Mouse (Mus musculus) midbrain, embryonic 10.5 days (tissue): Measurements from ENCODE around the gene Col5a3. TPM values are rescaled to one million over a fixed set of nuclear protein-coding genes. Genes with fewer than 3 reads are reported as not detected.
"Not testable (repeated sequence)": the region's sequence is repeated elsewhere in the genome, so short reads cannot be mapped to it uniquely, and the experiment has no call there.

Source experiments
- DNase-seq: peaks from one replicate; pipeline ENCODE4 v3.0.0-alpha.2; 2017; ENCODE audit warnings: low spot score
- H3K27ac ChIP-seq: fragments of 300-500 bp; sonication (generic); replicated peaks from 2 replicates; pipeline ENCODE4 v1.5.1; 2016; ENCODE audit warnings: mild to moderate bottlenecking
- H3K27me3 ChIP-seq: fragments of 300-500 bp; sonication (generic); 2 replicates; pipeline ENCODE4 v1.6.1; 2016; ENCODE audit warnings: low read depth, mild to moderate bottlenecking; ENCODE audit not compliant: poor library complexity, severe bottlenecking
- H3K36me3 ChIP-seq: fragments of 300-500 bp; sonication (generic); 2 replicates; pipeline ENCODE4 v1.6.1; 2016; ENCODE audit warnings: mild to moderate bottlenecking, moderate library complexity
- H3K4me1 ChIP-seq: fragments of 300-500 bp; sonication (generic); 2 replicates; pipeline ENCODE4 v1.6.1; 2016
- H3K4me3 ChIP-seq: fragments of 300-500 bp; sonication (generic); 2 replicates; pipeline ENCODE4 v1.5.1; 2016; ENCODE audit warnings: mild to moderate bottlenecking, moderate library complexity
- H3K9me3 ChIP-seq: fragments of 300-500 bp; sonication (generic); replicated peaks from 2 replicates; pipeline ENCODE4 v1.6.1; 2016; ENCODE audit warnings: mild to moderate bottlenecking
- WGBS: fragments of 180-500 bp; shearing (Covaris S2); methylation state at CpG from one replicate; pipeline ENCODE4 v1.1.7; 2016; 5-methylcytosine and 5-hydroxymethylcytosine counted together
- polyA plus RNA-seq: library from polyadenylated mRNA; unstranded; fragments of >200 nt; fragmentation: Nextera tagmentation; extraction: Ambion mirVana; gene quantifications from 2 replicates; pipeline ENCODE4 v1.2.1, GENCODE M21; 2016

The Col5a3 gene
- 0.60 TPM in 2 replicates for polyA plus RNA-seq

DNA sequence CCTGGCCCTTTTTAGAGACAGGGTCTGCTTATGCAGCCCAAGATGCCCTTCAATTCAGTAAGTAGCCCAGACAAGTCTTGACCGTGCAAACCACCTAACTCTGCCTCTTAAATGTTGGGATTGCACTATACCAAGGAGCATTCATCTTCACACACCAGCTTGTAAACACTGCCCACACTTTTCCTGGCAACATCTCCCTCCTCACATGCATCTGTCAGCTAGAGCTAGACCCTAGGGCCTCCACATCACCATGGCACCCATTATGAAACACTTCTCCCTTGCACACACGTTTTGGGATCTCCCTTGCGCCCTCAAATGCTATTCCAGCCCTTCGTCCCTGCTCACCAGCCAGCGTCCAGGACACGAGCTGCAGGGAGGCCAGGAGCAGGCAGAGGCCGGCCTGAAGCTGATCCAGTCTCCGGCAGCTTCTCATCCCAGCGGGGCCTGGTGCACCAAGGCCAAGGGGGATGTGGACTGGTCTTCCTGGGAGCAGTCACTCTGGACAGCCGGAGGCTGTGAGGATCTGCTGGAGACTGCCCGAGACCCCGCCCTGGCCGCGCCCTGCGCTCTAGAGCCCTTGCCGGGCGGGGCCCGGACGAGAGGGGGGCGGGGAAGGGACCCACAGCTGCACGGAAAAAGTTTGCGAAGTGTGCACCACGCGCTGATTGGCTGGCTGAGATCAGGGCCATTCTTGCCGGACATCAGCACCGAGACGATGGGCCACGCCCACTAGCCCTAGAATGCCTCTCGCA lies at the start of gene Col5a3:
TSS of gene Col5a3 (minus strand) at position 547 of the 752 bp plus-strand sequence.
- H3K27me3 ChIP-seq: peaks cover 30% of the 10 kb centered on the region
- H3K36me3 ChIP-seq: no peaks in the 10 kb centered on the region
- H3K27ac ChIP-seq: peak within 1 kb of the TSS; percentile 60
- peaks cover 24% of the 10 kb centered on the region for H3K4me1 ChIP-seq
- peak within 1 kb of the TSS; percentile 48 for H3K4me3 ChIP-seq
- peak; percentile 72 for DNase-seq
- no peaks in the 10 kb centered on the region for H3K9me3 ChIP-seq
- 5% methylated on average over 29 of the region's 29 CpGs for WGBS

DNA sequence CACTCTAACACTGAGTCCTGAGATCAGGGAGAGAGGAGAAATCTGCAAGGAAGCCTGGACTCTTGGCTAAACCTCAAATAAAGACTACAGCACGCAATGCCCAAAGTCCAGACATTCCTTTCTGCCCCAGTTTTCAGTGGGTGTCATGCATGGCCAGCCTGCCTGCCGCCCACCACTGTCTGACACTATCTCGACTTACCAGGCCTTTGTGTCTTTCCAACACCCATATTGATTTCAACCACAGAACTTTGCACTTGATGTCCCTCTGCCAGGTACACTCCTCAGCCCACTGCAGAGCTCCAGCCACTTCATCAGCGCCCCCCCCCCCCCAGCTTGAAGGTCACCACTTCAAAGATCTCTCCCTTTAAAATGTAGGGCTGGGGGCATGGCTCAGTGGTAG lies 47.4 kb upstream of the Col5a3 start:
- Histone ChIP-seq H3K36me3 (no peaks in the 10 kb centered on the region), H3K9me3 (no peaks in the 10 kb centered on the region), H3K4me3 (no peak overlapping the region), H3K4me1 (no peaks in the 10 kb centered on the region), H3K27ac (no peak overlapping the region), H3K27me3 (peaks cover 14% of the 10 kb centered on the region)
- no peak for DNase-seq
- WGBS: 56% methylated on average over 4 of the region's 4 CpGs

GRCm38 (mm10) chr9:20861821-20862220 lies 47.0 kb upstream of the Col5a3 start:
- no peak overlapping the region for H3K27ac ChIP-seq
- 15% methylated on average over 4 of the region's 4 CpGs for WGBS

DNA sequence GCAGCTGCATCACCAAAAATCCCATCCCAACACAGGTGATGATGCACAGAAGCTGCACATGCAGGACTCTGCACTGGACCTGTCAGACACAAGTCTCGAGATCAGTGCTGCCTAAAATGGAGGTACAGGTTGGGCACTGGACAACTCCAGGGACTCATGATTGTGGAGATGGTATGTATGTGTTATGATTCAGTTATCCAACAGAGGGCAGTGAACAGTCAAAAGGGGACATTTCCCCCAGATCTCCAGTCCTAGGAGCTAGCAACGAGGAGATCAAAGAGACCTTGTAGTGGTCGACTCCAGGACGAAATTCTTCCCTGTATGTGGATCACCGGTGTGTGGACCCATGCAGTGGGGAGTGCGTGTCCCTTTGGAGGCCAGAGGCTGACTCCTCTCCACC lies 45.1 kb upstream of the Col5a3 start:
- no peaks in the 10 kb centered on the region for H3K9me3 ChIP-seq
- no peaks in the 10 kb centered on the region for H3K27me3 ChIP-seq
- no peaks in the 10 kb centered on the region for H3K4me1 ChIP-seq
- 52% methylated on average over 6 of the region's 6 CpGs for WGBS
- DNase-seq: no peak
- no peaks in the 10 kb centered on the region for H3K36me3 ChIP-seq
- H3K27ac ChIP-seq: no peak overlapping the region
- H3K4me3 ChIP-seq: no peak overlapping the region

More at GRCm38 (mm10) chr9:20861821-20862220, 47.0 kb upstream of the Col5a3 start:
- Histone ChIP-seq H3K4me1 (no peaks in the 10 kb centered on the region), H3K36me3 (no peaks in the 10 kb centered on the region), H3K9me3 (no peaks in the 10 kb centered on the region), H3K4me3 (no peak overlapping the region), H3K27me3 (peaks cover 10% of the 10 kb centered on the region; the same call in 1 of the 2 replicates)
- peak; percentile 56 for DNase-seq

DNA sequence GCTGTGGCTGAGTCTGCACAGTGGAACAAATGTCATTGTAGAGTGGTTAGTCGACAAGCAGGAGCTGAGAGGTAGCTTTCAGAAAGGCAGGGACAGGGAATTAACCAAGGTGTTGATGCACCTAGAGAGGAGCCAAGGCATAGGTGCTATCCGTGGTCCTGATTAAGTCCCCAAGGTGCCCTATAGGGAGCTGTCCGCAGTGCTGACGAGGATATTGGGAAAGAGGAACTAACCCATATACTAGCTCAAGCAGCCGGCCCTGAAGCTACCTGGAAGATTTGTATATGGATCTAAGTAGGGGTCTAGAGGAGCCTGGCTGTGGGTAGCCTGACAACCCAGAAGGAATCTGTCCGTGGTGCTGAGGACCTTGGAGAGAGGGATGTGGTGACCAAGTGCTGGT lies 42.3 kb upstream of the Col5a3 start:
- Histone ChIP-seq H3K27me3 (no peaks in the 10 kb centered on the region), H3K4me1 (no peaks in the 10 kb centered on the region), H3K4me3 (no peak overlapping the region), H3K27ac (no peak overlapping the region), H3K36me3 (no peaks in the 10 kb centered on the region), H3K9me3 (no peaks in the 10 kb centered on the region)
- DNase-seq: peak; percentile 26
- 9% methylated on average over 6 of the region's 6 CpGs for WGBS

GRCm38 (mm10) chr9:20850179-20850578 lies 35.3 kb upstream of the Col5a3 start:
- 88% methylated on average over 2 of the region's 2 CpGs for WGBS

DNA sequence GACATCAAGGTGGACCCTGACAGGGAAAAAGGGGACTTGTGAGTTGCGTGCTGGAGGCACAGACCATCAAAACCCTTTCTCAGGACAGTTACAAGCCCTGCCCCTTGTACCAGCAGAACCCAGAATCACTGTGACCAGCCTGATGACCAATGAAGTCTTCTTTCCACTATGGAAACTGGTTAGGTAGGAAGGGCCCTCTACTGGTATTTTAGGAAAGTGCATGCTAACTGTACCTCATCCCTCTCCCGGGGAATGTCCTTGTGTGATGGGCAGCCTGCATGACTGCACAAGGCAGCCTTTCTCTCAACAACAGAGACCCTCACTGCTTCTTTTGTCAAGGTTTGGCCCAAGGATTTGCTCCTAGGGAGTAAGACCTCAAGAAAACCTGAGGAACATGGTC lies 27.8 kb upstream of the Col5a3 start:
- Histone ChIP-seq H3K36me3 (no peaks in the 10 kb centered on the region), H3K9me3 (no peaks in the 10 kb centered on the region), H3K4me1 (peaks cover 7% of the 10 kb centered on the region; the same call in 1 of the 2 replicates), H3K27me3 (no peaks in the 10 kb centered on the region), H3K4me3 (no peak overlapping the region), H3K27ac (no peak overlapping the region)
- WGBS: 40% methylated on average over 2 of the region's 2 CpGs
- no peak for DNase-seq

More at GRCm38 (mm10) chr9:20850179-20850578, 35.3 kb upstream of the Col5a3 start:
- no peak for DNase-seq
- Histone ChIP-seq H3K4me1 (no peaks in the 10 kb centered on the region), H3K9me3 (no peaks in the 10 kb centered on the region), H3K27ac (no peak overlapping the region), H3K27me3 (no peaks in the 10 kb centered on the region), H3K36me3 (no peaks in the 10 kb centered on the region), H3K4me3 (no peak overlapping the region)

GRCm38 (mm10) chr9:20842211-20842610 lies 27.3 kb upstream of the Col5a3 start:
- H3K27ac ChIP-seq: no peak overlapping the region
- WGBS: 71% methylated on average over 4 of the region's 4 CpGs

GRCm38 (mm10) chr9:20838931-20839330 lies 24.1 kb upstream of the Col5a3 start:
- Histone ChIP-seq H3K4me3 (no peak overlapping the region), H3K36me3 (no peaks in the 10 kb centered on the region), H3K27ac (no peak overlapping the region), H3K4me1 (peaks cover 7% of the 10 kb centered on the region; the same call in 1 of the 2 replicates), H3K9me3 (no peaks in the 10 kb centered on the region), H3K27me3 (no peaks in the 10 kb centered on the region)
- WGBS: 46% methylated on average over 6 of the region's 6 CpGs
- no peak for DNase-seq

More at GRCm38 (mm10) chr9:20842211-20842610, 27.3 kb upstream of the Col5a3 start:
- Histone ChIP-seq H3K36me3 (no peaks in the 10 kb centered on the region), H3K27me3 (no peaks in the 10 kb centered on the region), H3K4me3 (no peak overlapping the region), H3K9me3 (no peaks in the 10 kb centered on the region), H3K4me1 (peaks cover 7% of the 10 kb centered on the region; the same call in 1 of the 2 replicates)
- no peak for DNase-seq

DNA sequence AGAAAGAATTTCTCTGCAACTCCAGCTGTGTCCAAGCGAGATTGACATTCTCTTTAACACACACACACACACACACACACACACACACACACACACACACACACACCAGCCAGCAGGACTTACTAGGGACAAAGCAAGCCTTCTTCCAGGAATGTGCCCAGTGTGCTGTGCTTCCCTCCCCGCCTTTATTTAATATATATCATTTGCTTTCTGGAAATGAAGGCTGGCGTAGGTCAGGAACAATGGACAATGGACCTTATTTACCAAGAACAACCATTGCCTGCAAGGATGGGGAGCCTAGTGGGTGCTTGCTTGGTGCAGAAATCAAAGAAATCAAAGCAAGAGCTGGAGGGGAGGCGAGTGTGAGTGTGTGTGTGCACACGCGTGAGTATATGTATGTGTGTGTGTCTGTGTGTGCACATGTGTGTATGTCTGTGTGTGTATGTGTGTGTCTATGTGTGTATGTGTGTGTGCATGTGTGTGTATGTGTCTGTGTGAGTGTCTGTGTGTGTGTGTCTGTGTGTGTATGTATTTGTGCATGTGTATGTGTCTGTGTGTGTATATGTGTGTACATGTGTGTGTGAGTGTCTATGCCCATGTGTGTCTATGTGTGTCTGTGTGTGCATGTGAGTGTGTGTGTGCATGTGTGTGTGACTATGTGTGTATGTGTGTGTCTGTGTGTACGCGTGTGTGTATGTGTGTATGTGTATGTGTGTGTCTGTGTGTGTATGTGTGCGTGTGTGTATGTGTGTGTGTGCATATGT lies 22.5 kb upstream of the Col5a3 start:
- DNase-seq: no peak
- no peak overlapping the region for H3K4me3 ChIP-seq
- no peaks in the 10 kb centered on the region for H3K36me3 ChIP-seq
- WGBS: 91% methylated on average over 9 of the region's 9 CpGs
- H3K9me3 ChIP-seq: no peaks in the 10 kb centered on the region
- H3K4me1 ChIP-seq: peaks cover 7% of the 10 kb centered on the region; the same call in 1 of the 2 replicates
- H3K27ac ChIP-seq: no peak overlapping the region
- H3K27me3 ChIP-seq: no peaks in the 10 kb centered on the region

- H3K4me3 ChIP-seq, DNase-seq, H3K27me3 ChIP-seq, H3K27ac ChIP-seq, H3K9me3 ChIP-seq, H3K36me3 ChIP-seq: not testable (repeated sequence)
- WGBS: 88% methylated on average over 11 of the region's 11 CpGs
- peaks cover 11% of the 10 kb centered on the region for H3K4me1 ChIP-seq
These were observed 20.6 kb upstream of the Col5a3 start for GRCm38 (mm10) chr9:20835431-20835954.

GRCm38 (mm10) chr9:20834881-20835280 lies 20.0 kb upstream of the Col5a3 start:
- no peak for DNase-seq
- Histone ChIP-seq H3K27me3 (peaks cover 9% of the 10 kb centered on the region), H3K4me1 (peaks cover 12% of the 10 kb centered on the region), H3K27ac (no peak overlapping the region), H3K36me3 (no peaks in the 10 kb centered on the region), H3K4me3 (no peak overlapping the region), H3K9me3 (no peaks in the 10 kb centered on the region)
- 82% methylated on average over 1 of the region's 1 CpGs for WGBS
